Comparison of ENCODE assay signal across 18 mouse cellular contexts in the genomic region with DNA sequence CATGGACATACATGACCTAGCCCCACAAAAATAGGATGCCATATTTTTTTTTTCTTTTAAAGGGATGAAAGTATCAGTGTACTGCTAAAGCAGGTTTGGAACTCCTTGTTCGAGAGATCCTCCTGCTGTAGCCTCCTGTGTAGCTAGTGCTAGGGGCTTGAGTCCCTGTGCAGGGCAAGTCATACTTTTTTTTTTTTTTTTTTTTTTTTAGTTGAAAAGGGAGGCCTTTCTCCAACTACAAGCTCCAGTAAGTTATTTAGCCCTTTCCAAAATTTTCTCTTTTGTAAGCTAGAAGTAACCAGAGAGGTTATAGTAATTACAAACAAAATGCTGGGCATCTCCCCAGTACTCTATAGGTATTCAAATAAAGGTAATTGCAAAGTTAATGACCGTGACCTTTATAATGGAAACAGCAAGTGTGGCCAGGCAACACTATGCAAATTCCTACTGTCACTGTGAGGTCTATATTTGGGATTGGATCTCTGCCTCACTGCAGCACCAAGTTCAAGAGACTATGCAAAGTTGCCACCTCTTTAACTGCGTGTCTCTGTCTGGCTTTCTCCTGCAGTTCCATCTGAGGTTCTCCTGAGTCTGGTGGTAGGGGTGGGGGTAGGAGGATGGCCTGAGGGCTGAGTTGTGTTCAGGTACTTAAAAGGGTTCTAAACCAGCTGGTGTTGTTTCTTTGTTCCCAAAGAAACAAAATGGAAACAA. TPM values are rescaled to one million over a fixed set of nuclear protein-coding genes. Genes with fewer than 3 reads are reported as not detected.
A peak's percentile ranks its signal among the peaks of the same experiment; 100 is the strongest.
DNase-seq lines count a peak whose midpoint lies in the region; ATAC-seq and TF ChIP-seq lines count a peak whose summit lies in the region.
"Had no signal": no experiment of that assay in that cellular context is flagged by ENCODE, and none has a peak within 500 bp of the region (broad histone marks: within the 10 kb centered on the region; RNA-seq: fewer than 3 reads in every experiment).

No protein-coding gene starts in this region.

- WGBS in heart, postnatal 0 days, result 55% methylated on average over 3 of the region's 3 CpGs
- 38% methylated on average over 3 of the region's 3 CpGs for WGBS in hindbrain, embryonic 16.5 days

- peak; percentile 81 for ATAC-seq in heart, postnatal 0 days (ENCODE audit: insufficient read depth, low read depth)
- peak; percentile 86 for ATAC-seq in hindbrain, embryonic 16.5 days
- ATAC-seq: forebrain, postnatal 0 days had no signal

- H3K27me3 ChIP-seq in heart, postnatal 0 days (ENCODE audit: control insufficient read depth, insufficient read depth, low read length), result no peaks in the 10 kb centered on the region
- no peaks in the 10 kb centered on the region for H3K27me3 ChIP-seq in hindbrain, embryonic 16.5 days (replicated peaks; ENCODE audit: control insufficient read depth, insufficient read depth, low read length)
- H3K27me3 ChIP-seq: limb, embryonic 13.5 days had no signal

- no peak for TF ChIP-seq CTCF in heart, postnatal 0 days (IDR thresholded peaks at IDR 0.05; ENCODE audit: low read depth)

- no peaks in the 10 kb centered on the region for H3K36me3 ChIP-seq in heart, postnatal 0 days (replicated peaks; ENCODE audit: control insufficient read depth, insufficient read depth, low read length)
- no peaks in the 10 kb centered on the region for H3K36me3 ChIP-seq in hindbrain, embryonic 16.5 days (ENCODE audit: control insufficient read depth, insufficient read depth, low read length)
- H3K36me3 ChIP-seq: limb, embryonic 13.5 days had no signal

- no peak overlapping the region for H3K9ac ChIP-seq in heart, postnatal 0 days (replicated peaks; ENCODE audit: low read depth, low read length)
- H3K9ac ChIP-seq in hindbrain, embryonic 16.5 days (ENCODE audit: low read depth, low read length), result no peak overlapping the region
- H3K9ac ChIP-seq: forebrain, postnatal 0 days; limb, embryonic 13.5 days had no signal

- TF ChIP-seq EP300 in heart, postnatal 0 days (IDR thresholded peaks at IDR 0.05; ENCODE audit: low read depth), result no peak

- 0 out of 2 replicates have a peak, but pooled peaks cover 4% of the 10 kb centered on the region for H3K4me1 ChIP-seq in heart, postnatal 0 days (ENCODE audit: control insufficient read depth, insufficient read depth)
- no peaks in the 10 kb centered on the region for H3K4me1 ChIP-seq in hindbrain, embryonic 16.5 days (ENCODE audit: control insufficient read depth, insufficient read depth, low read depth, low read length)
- H3K4me1 ChIP-seq: limb, embryonic 13.5 days had no signal

- no peak overlapping the region for H3K4me3 ChIP-seq in heart, postnatal 0 days (ENCODE audit: low read depth, low read length)
- no peak overlapping the region for H3K4me3 ChIP-seq in hindbrain, embryonic 16.5 days (ENCODE audit: low read length)
- H3K4me3 ChIP-seq: limb, embryonic 13.5 days had no signal

- peak; percentile 75 for DNase-seq in heart, postnatal 0 days (ENCODE audit: low spot score)
- no peak for DNase-seq in heart, postnatal 36 days
- DNase-seq in spleen, postnatal 36 days (ENCODE audit: low spot score in 2 of 2), result peak; percentile 11 to 22
- no peak for DNase-seq in spleen, postnatal 4 days (ENCODE audit: low spot score in 2 of 2)
- DNase-seq in left cerebral cortex, adult 8-10 months (ENCODE audit: low spot score in 2 of 2), result no peak
- no peak for DNase-seq in adrenal gland, postnatal 36 days
- DNase-seq in cerebellum, postnatal 36 days, result no peak
- DNase-seq: adrenal gland, adult 2 months; forebrain, postnatal 0 days; gastrocnemius, postnatal 25 days; kidney, adult 18-20 months; lung, adult 2 months; right cerebral cortex, postnatal 4 days had no signal

- H3K27ac ChIP-seq in heart, postnatal 0 days (ENCODE audit: low read depth), result peak overlapping the region; percentile 75
- no peak overlapping the region for H3K27ac ChIP-seq in hindbrain, embryonic 16.5 days (ENCODE audit: low read depth, low read length)
- H3K27ac ChIP-seq: limb, embryonic 13.5 days; stomach, postnatal 0 days had no signal

- no peak overlapping the region for H3K4me2 ChIP-seq in heart, postnatal 0 days (ENCODE audit: low read depth, low read length)
- H3K4me2 ChIP-seq in hindbrain, embryonic 16.5 days (ENCODE audit: low read length), result no peak overlapping the region
- H3K4me2 ChIP-seq: limb, embryonic 13.5 days had no signal

- intact Hi-C loops in heart, postnatal 36 days (cut with DNase I), result no loop called here

- H3K9me3 ChIP-seq in heart, postnatal 0 days (replicated peaks; ENCODE audit: control insufficient read depth, low read length), result no peaks in the 10 kb centered on the region
- H3K9me3 ChIP-seq in hindbrain, embryonic 16.5 days (ENCODE audit: control insufficient read depth, low read length), result no peaks in the 10 kb centered on the region
- H3K9me3 ChIP-seq: limb, embryonic 13.5 days had no signal

RNA-seq across cellular contexts. Expression of gene 1110002E22Rik, which starts 23.1 kb away (rescaled TPM):
- total RNA-seq in heart, postnatal 0 days (2014; rRNA removed; ENCODE audit: low replicate concordance), result 30.8 and 32.5 TPM in 2 replicates
- polyA plus RNA-seq in heart, postnatal 0 days (2015; fragmentation: Nextera tagmentation; extraction: Ambion mirVana), result 12.2 and 13.3 TPM in 2 replicates
- 10 to 100 TPM; 52.5 to 58.2 TPM for total RNA-seq in heart, postnatal 36 days (2021)
- polyA plus RNA-seq in hindbrain, embryonic 16.5 days (2015; fragmentation: Nextera tagmentation; extraction: Ambion mirVana), result 0.06 and 0.40 TPM in 2 replicates
- 1 to 10 TPM; 1.3 to 2.2 (median 1.6) TPM for total RNA-seq in left cerebral cortex, adult 8-10 months (2022)
- under 1 TPM in 1 of 2 experiments, not detected in 1; 0.10 TPM for total RNA-seq in adrenal gland, postnatal 36 days (2021)
- total RNA-seq: megakaryocyte-erythroid progenitor cell, adult 5-6 weeks had no signal

RNA-seq across cellular contexts. Expression of gene Gm5105, which starts 25.4 kb away (rescaled TPM):
- total RNA-seq in heart, postnatal 0 days (2014; rRNA removed; ENCODE audit: low replicate concordance), result 0.11 and 1.4 TPM in 2 replicates
- polyA plus RNA-seq in heart, postnatal 0 days (2015; fragmentation: Nextera tagmentation; extraction: Ambion mirVana), result 0.41 and 0.64 TPM in 2 replicates
- total RNA-seq in heart, postnatal 36 days (2021), result under 1 TPM; 0.64 to 0.81 TPM
- polyA plus RNA-seq in hindbrain, embryonic 16.5 days (2015; fragmentation: Nextera tagmentation; extraction: Ambion mirVana), result 0.10 and 0.20 TPM in 2 replicates
- under 1 TPM in 1 of 4 experiments, not detected in 3; 0.21 TPM for total RNA-seq in left cerebral cortex, adult 8-10 months (2022)
- total RNA-seq in adrenal gland, postnatal 36 days (2021), result not detected
- total RNA-seq: adrenal gland, adult 2 months; megakaryocyte-erythroid progenitor cell, adult 5-6 weeks; MEL had no signal
- polyA plus RNA-seq: adrenal gland, adult 2 months; stomach, postnatal 0 days had no signal

Comparison
In these comparisons a context has a peak if more than half of its experiments do, and no peak if none do; other contexts are left out.
1. DNase-seq: peak in heart, postnatal 0 days (single experiment) and spleen, postnatal 36 days (2 of 2); none in heart, postnatal 36 days (0 of 2), spleen, postnatal 4 days (0 of 2), left cerebral cortex, adult 8-10 months (0 of 2), adrenal gland, postnatal 36 days (0 of 2) and cerebellum, postnatal 36 days (0 of 2).